Mouse (Mus musculus): ENCODE results near the gene Ifi207. TPM values are rescaled to one million over a fixed set of nuclear protein-coding genes. Genes with fewer than 3 reads are reported as not detected.
"Not testable (repeated sequence)": the region's sequence is repeated elsewhere in the genome, so short reads cannot be mapped to it uniquely, and the experiment has no call there.

Ifi207 gene
- 0.81 and 0.88 TPM in 2 replicates for polyA plus RNA-seq (2012; rRNA removed)

- Histone ChIP-seq H3K4me1 (ENCODE audit: control insufficient read depth, insufficient read depth, low read length) (no peaks in the 10 kb centered on the region), H3K27ac (ENCODE audit: control insufficient read depth, insufficient read depth, low read depth, low read length) (peak within 1 kb of the TSS; percentile 17; the same call in 1 of the 2 replicates), H3K36me3 (ENCODE audit: control insufficient read depth, insufficient read depth, low read length) (no peaks in the 10 kb centered on the region), H3K4me3 (ENCODE audit: control insufficient read depth, low read depth, low read length) (no peak within 1 kb of the TSS), H3K27me3 (ENCODE audit: control insufficient read depth, insufficient read depth, low read length) (no peaks in the 10 kb centered on the region)
- no peak for TF ChIP-seq CTCF (IDR thresholded peaks at IDR 0.05; ENCODE audit: control insufficient read depth, insufficient read depth, insufficient replicate concordance, low read depth, low read length)
These were observed at the start of gene Ifi207 for GRCm38 (mm10) chr1:173741656-173742055. Gene Ifi207, minus strand, starts transcription at chr1:173741747.

GRCm38 (mm10) chr1:173773457-173773856 is 31.9 kb upstream of the Ifi207 start:
- not testable (repeated sequence) for H3K36me3 ChIP-seq (ENCODE audit: control insufficient read depth, insufficient read depth, low read length); H3K27ac ChIP-seq (ENCODE audit: control insufficient read depth, insufficient read depth, low read depth, low read length); H3K27me3 ChIP-seq (ENCODE audit: control insufficient read depth, insufficient read depth, low read length); H3K4me1 ChIP-seq (ENCODE audit: control insufficient read depth, insufficient read depth, low read length); H3K4me3 ChIP-seq (ENCODE audit: control insufficient read depth, low read depth, low read length)

- not testable (repeated sequence) for H3K36me3 ChIP-seq (ENCODE audit: control insufficient read depth, insufficient read depth, low read length); H3K4me3 ChIP-seq (ENCODE audit: control insufficient read depth, low read depth, low read length); H3K4me1 ChIP-seq (ENCODE audit: control insufficient read depth, insufficient read depth, low read length); H3K27me3 ChIP-seq (ENCODE audit: control insufficient read depth, insufficient read depth, low read length); H3K27ac ChIP-seq (ENCODE audit: control insufficient read depth, insufficient read depth, low read depth, low read length)
These were observed 25.5 kb upstream of the Ifi207 start, which contains the start of gene Ifi204 for GRCm38 (mm10) chr1:173766848-173767617. Gene Ifi204, minus strand, starts transcription at chr1:173766943.

- H3K4me3 ChIP-seq (ENCODE audit: control insufficient read depth, low read depth, low read length); H3K27ac ChIP-seq (ENCODE audit: control insufficient read depth, insufficient read depth, low read depth, low read length); H3K4me1 ChIP-seq (ENCODE audit: control insufficient read depth, insufficient read depth, low read length); H3K27me3 ChIP-seq (ENCODE audit: control insufficient read depth, insufficient read depth, low read length); H3K36me3 ChIP-seq (ENCODE audit: control insufficient read depth, insufficient read depth, low read length): not testable (repeated sequence)
These were observed 18.5 kb upstream of the Ifi207 start for GRCm38 (mm10) chr1:173760032-173760431.

GRCm38 (mm10) chr1:173742262-173742661 is 715 bp upstream of the Ifi207 start:
- Histone ChIP-seq H3K36me3 (ENCODE audit: control insufficient read depth, insufficient read depth, low read length) (no peaks in the 10 kb centered on the region), H3K27me3 (ENCODE audit: control insufficient read depth, insufficient read depth, low read length) (no peaks in the 10 kb centered on the region), H3K27ac (ENCODE audit: control insufficient read depth, insufficient read depth, low read depth, low read length) (no peak overlapping the region), H3K4me1 (ENCODE audit: control insufficient read depth, insufficient read depth, low read length) (no peaks in the 10 kb centered on the region), H3K4me3 (ENCODE audit: control insufficient read depth, low read depth, low read length) (no peak overlapping the region)
- TF ChIP-seq CTCF (IDR thresholded peaks at IDR 0.05; ENCODE audit: control insufficient read depth, insufficient read depth, insufficient replicate concordance, low read depth, low read length) (no peak), POLR2A (IDR thresholded peaks at IDR 0.05; ENCODE audit: control insufficient read depth, low read depth, low read length) (no peak)

- H3K36me3 ChIP-seq (ENCODE audit: control insufficient read depth, insufficient read depth, low read length) = no peaks in the 10 kb centered on the region
- TF ChIP-seq POLR2A (IDR thresholded peaks at IDR 0.05; ENCODE audit: control insufficient read depth, low read depth, low read length) (no peak), CTCF (IDR thresholded peaks at IDR 0.05; ENCODE audit: control insufficient read depth, insufficient read depth, insufficient replicate concordance, low read depth, low read length) (no peak)
- H3K4me1 ChIP-seq (ENCODE audit: control insufficient read depth, insufficient read depth, low read length) = no peaks in the 10 kb centered on the region
- no peaks in the 10 kb centered on the region for H3K27me3 ChIP-seq (ENCODE audit: control insufficient read depth, insufficient read depth, low read length)
- no peak overlapping the region for H3K4me3 ChIP-seq (ENCODE audit: control insufficient read depth, low read depth, low read length)
- no peak overlapping the region for H3K27ac ChIP-seq (ENCODE audit: control insufficient read depth, insufficient read depth, low read depth, low read length)
These were observed 1.0 kb downstream of the Ifi207 start for GRCm38 (mm10) chr1:173740537-173740936.

- no peaks in the 10 kb centered on the region for H3K36me3 ChIP-seq (ENCODE audit: control insufficient read depth, insufficient read depth, low read length)
- TF ChIP-seq CTCF (IDR thresholded peaks at IDR 0.05; ENCODE audit: control insufficient read depth, insufficient read depth, insufficient replicate concordance, low read depth, low read length) = no peak
- no peak for TF ChIP-seq POLR2A (IDR thresholded peaks at IDR 0.05; ENCODE audit: control insufficient read depth, low read depth, low read length)
These were observed 4.6 kb downstream of the Ifi207 start for GRCm38 (mm10) chr1:173736986-173737385.

GRCm38 (mm10) chr1:173735015-173735414 is 6.5 kb downstream of the Ifi207 start:
- not testable (repeated sequence) for H3K4me3 ChIP-seq (ENCODE audit: control insufficient read depth, low read depth, low read length); H3K27ac ChIP-seq (ENCODE audit: control insufficient read depth, insufficient read depth, low read depth, low read length); H3K36me3 ChIP-seq (ENCODE audit: control insufficient read depth, insufficient read depth, low read length); H3K27me3 ChIP-seq (ENCODE audit: control insufficient read depth, insufficient read depth, low read length); H3K4me1 ChIP-seq (ENCODE audit: control insufficient read depth, insufficient read depth, low read length)

More at GRCm38 (mm10) chr1:173736986-173737385, 4.6 kb downstream of the Ifi207 start:
- no peak overlapping the region for H3K27ac ChIP-seq (ENCODE audit: control insufficient read depth, insufficient read depth, low read depth, low read length)
- no peak overlapping the region for H3K4me3 ChIP-seq (ENCODE audit: control insufficient read depth, low read depth, low read length)
- no peaks in the 10 kb centered on the region for H3K27me3 ChIP-seq (ENCODE audit: control insufficient read depth, insufficient read depth, low read length)
- H3K4me1 ChIP-seq (ENCODE audit: control insufficient read depth, insufficient read depth, low read length) = peaks cover 2% of the 10 kb centered on the region
